ENCODE assay signal across 24 mouse cellular contexts in genomic region chr4:97921682-97922081, GRCm38 (mm10).
DNase-seq lines count a peak whose midpoint lies in the region; ATAC-seq and TF ChIP-seq lines count a peak whose summit lies in the region.
"Had no signal": no experiment of that assay in that cellular context is flagged by ENCODE, and none has a peak within 500 bp of the region (broad histone marks: within the 10 kb centered on the region; RNA-seq: fewer than 3 reads in every experiment).

No protein-coding gene starts in this region.

- no peak overlapping the region for H3K9ac ChIP-seq in hindbrain, embryonic 11.5 days (ENCODE audit: low read depth, low read length)
- no peak overlapping the region for H3K9ac ChIP-seq in hindbrain, embryonic 14.5 days
- H3K9ac ChIP-seq in lung, postnatal 0 days (replicated peaks; ENCODE audit: low read depth): no peak overlapping the region
- H3K9ac ChIP-seq: embryonic facial prominence, embryonic 13.5 days; liver, embryonic 13.5 days; lung, embryonic 14.5 days; neural tube, embryonic 13.5 days had no signal

- no peaks in the 10 kb centered on the region for H3K9me3 ChIP-seq in hindbrain, embryonic 11.5 days (ENCODE audit: control insufficient read depth, low read length)
- H3K9me3 ChIP-seq in hindbrain, embryonic 14.5 days (ENCODE audit: control insufficient read depth, low read length): no peaks in the 10 kb centered on the region
- no peaks in the 10 kb centered on the region for H3K9me3 ChIP-seq in lung, postnatal 0 days (ENCODE audit: low read length)
- H3K9me3 ChIP-seq: embryonic facial prominence, embryonic 13.5 days; forebrain, embryonic 10.5 days; liver, embryonic 13.5 days; neural tube, embryonic 13.5 days had no signal

- no peak for DNase-seq in hindbrain, embryonic 11.5 days (ENCODE audit: low spot score)
- DNase-seq in hindbrain, embryonic 14.5 days (ENCODE audit: low spot score): no peak
- DNase-seq in lung, postnatal 0 days (ENCODE audit: low spot score): no peak
- DNase-seq in lung, adult 18-20 months: no peak
- peak; percentile 50 for DNase-seq in MEL-GATA-1-ER (ENCODE audit: extremely low read depth, low read depth)
- DNase-seq in cerebellum, adult 2 months: no peak
- DNase-seq in urinary bladder, postnatal 25 days (ENCODE audit: low spot score): no peak
- DNase-seq: adrenal gland, postnatal 14 days; cerebellum, adult 11-12 months; gastrocnemius, postnatal 14 days; kidney, adult 11 months; kidney, postnatal 25 days; left cerebral cortex, postnatal 4 days; liver, embryonic 13.5 days; lung, embryonic 14.5 days; right cerebral cortex, postnatal 14 days; thymus, postnatal 14 days had no signal

- no peaks in the 10 kb centered on the region for H3K27me3 ChIP-seq in hindbrain, embryonic 11.5 days (ENCODE audit: control insufficient read depth, insufficient read depth, low read length)
- no peaks in the 10 kb centered on the region for H3K27me3 ChIP-seq in hindbrain, embryonic 14.5 days (ENCODE audit: control insufficient read depth, insufficient read depth, low read length)
- no peaks in the 10 kb centered on the region for H3K27me3 ChIP-seq in lung, postnatal 0 days (replicated peaks; ENCODE audit: insufficient read depth, low read length)
- H3K27me3 ChIP-seq in cerebellum, adult 2 months (ENCODE audit: control insufficient read depth, insufficient read depth, low read length): no peaks in the 10 kb centered on the region
- H3K27me3 ChIP-seq: embryonic facial prominence, embryonic 13.5 days; liver, embryonic 13.5 days; neural tube, embryonic 13.5 days had no signal

- no peak for TF ChIP-seq EP300 in lung, postnatal 0 days (IDR thresholded peaks at IDR 0.05)

- no peaks in the 10 kb centered on the region for H3K4me1 ChIP-seq in hindbrain, embryonic 11.5 days (replicated peaks; ENCODE audit: control insufficient read depth, insufficient read depth, low read length)
- H3K4me1 ChIP-seq in hindbrain, embryonic 14.5 days (replicated peaks; ENCODE audit: control insufficient read depth, insufficient read depth, low read length): peaks cover 48% of the 10 kb centered on the region
- peaks cover 2% of the 10 kb centered on the region; the same call in 1 of the 2 replicates for H3K4me1 ChIP-seq in lung, postnatal 0 days (ENCODE audit: insufficient read depth, low read depth, low read length)
- peaks cover 25% of the 10 kb centered on the region for H3K4me1 ChIP-seq in cerebellum, adult 2 months (ENCODE audit: control insufficient read depth, insufficient read depth, low read length)

- no peak overlapping the region for H3K4me3 ChIP-seq in hindbrain, embryonic 11.5 days (ENCODE audit: low read depth, low read length)
- no peak overlapping the region for H3K4me3 ChIP-seq in hindbrain, embryonic 14.5 days (replicated peaks; ENCODE audit: low read length)
- H3K4me3 ChIP-seq in lung, postnatal 0 days (ENCODE audit: low read depth, low read length): no peak overlapping the region
- no peak overlapping the region for H3K4me3 ChIP-seq in cerebellum, adult 2 months (replicated peaks; ENCODE audit: insufficient read depth, low read depth, low read length)
- H3K4me3 ChIP-seq: embryonic facial prominence, embryonic 13.5 days; forebrain, embryonic 10.5 days; liver, embryonic 13.5 days; neural tube, embryonic 13.5 days had no signal

- H3K27ac ChIP-seq in hindbrain, embryonic 11.5 days (ENCODE audit: low read depth, low read length): no peak overlapping the region
- no peak overlapping the region; the same call in 1 of the 2 replicates for H3K27ac ChIP-seq in hindbrain, embryonic 14.5 days
- H3K27ac ChIP-seq in lung, postnatal 0 days (ENCODE audit: low read length): no peak overlapping the region
- H3K27ac ChIP-seq in cerebellum, adult 2 months (ENCODE audit: insufficient read depth, low read length): no peak overlapping the region
- H3K27ac ChIP-seq: embryonic facial prominence, embryonic 13.5 days; forebrain, embryonic 10.5 days; liver, embryonic 13.5 days; neural tube, embryonic 13.5 days had no signal

- H3K36me3 ChIP-seq in hindbrain, embryonic 11.5 days (ENCODE audit: control insufficient read depth, insufficient read depth, low read length): no peaks in the 10 kb centered on the region
- H3K36me3 ChIP-seq in hindbrain, embryonic 14.5 days (replicated peaks; ENCODE audit: control insufficient read depth, insufficient read depth): no peaks in the 10 kb centered on the region
- no peaks in the 10 kb centered on the region for H3K36me3 ChIP-seq in lung, postnatal 0 days (ENCODE audit: insufficient read depth, low read length)
- H3K36me3 ChIP-seq: embryonic facial prominence, embryonic 13.5 days; forebrain, embryonic 10.5 days; G1E; liver, embryonic 13.5 days; neural tube, embryonic 13.5 days had no signal

- TF ChIP-seq POLR2A in cerebellum, adult 2 months (IDR thresholded peaks at IDR 0.05; ENCODE audit: borderline replicate concordance, insufficient read depth, low read length): no peak

- H3K4me2 ChIP-seq in hindbrain, embryonic 11.5 days (replicated peaks; ENCODE audit: low read depth, low read length): no peak overlapping the region
- no peak overlapping the region for H3K4me2 ChIP-seq in hindbrain, embryonic 14.5 days (replicated peaks)
- no peak overlapping the region for H3K4me2 ChIP-seq in lung, postnatal 0 days (replicated peaks; ENCODE audit: low read depth, low read length)
- H3K4me2 ChIP-seq: embryonic facial prominence, embryonic 13.5 days; heart, embryonic 11.5 days; liver, embryonic 13.5 days; lung, embryonic 14.5 days; midbrain, embryonic 11.5 days; neural tube, embryonic 13.5 days had no signal

- TF ChIP-seq CTCF in lung, postnatal 0 days (IDR thresholded peaks at IDR 0.05): peak; percentile 32
- TF ChIP-seq CTCF in cerebellum, adult 2 months (IDR thresholded peaks at IDR 0.05; ENCODE audit: borderline replicate concordance, insufficient read depth, low read depth, low read length): no peak

- peak; percentile 50; the same call in 1 of the 2 replicates for ATAC-seq in hindbrain, embryonic 11.5 days (ENCODE audit: low FRiP score)
- no peak for ATAC-seq in hindbrain, embryonic 14.5 days (ENCODE audit: low FRiP score)
- no peak for ATAC-seq in lung, postnatal 0 days
- ATAC-seq: forebrain, embryonic 16.5 days had no signal
